Mouse (Mus musculus) heart, embryonic 14.5 days (tissue): ENCODE data around the gene Frk. TPM values are rescaled to one million over a fixed set of nuclear protein-coding genes. Genes with fewer than 3 reads are reported as not detected.
"Not testable (repeated sequence)": the region's sequence is repeated elsewhere in the genome, so short reads cannot be mapped to it uniquely, and the experiment has no call there.

Source experiments
- ATAC-seq: fragments of 200-750 bp; cut with Nextera tagmentation; 2 replicates; pipeline ENCODE4 v1.8.0; 2017; ENCODE audit warnings: low read depth, moderate TSS enrichment; ENCODE audit not compliant: insufficient number of reproducible peaks, insufficient read depth, low FRiP score
- H3K27ac ChIP-seq, 2 experiments: fragments of 200-500 bp in 1 of 2; fragments of 300-500 bp in 1 of 2; sonication (generic) in 1 of 2; replicated peaks in 1 of 2; 2 replicates each; pipeline ENCODE4 v1.5.1; 2012 to 2014; ENCODE audit warnings: low read depth in 2 of 2, low read length in 2 of 2, control low read depth in 1 of 2, mild to moderate bottlenecking in 1 of 2, mixed read lengths in 1 of 2; ENCODE audit not compliant: control insufficient read depth in 1 of 2, insufficient read depth in 1 of 2
- H3K27me3 ChIP-seq: fragments of 300-500 bp; sonication (generic); 2 replicates; pipeline ENCODE4 v1.6.1; 2014; ENCODE audit warnings: mild to moderate bottlenecking, low read length, control low read depth; ENCODE audit not compliant: control insufficient read depth, insufficient read depth
- H3K36me3 ChIP-seq: fragments of 300-500 bp; sonication (generic); 2 replicates; pipeline ENCODE4 v1.6.1; 2014; ENCODE audit warnings: mild to moderate bottlenecking, control low read depth, low read length, mixed read lengths; ENCODE audit not compliant: control insufficient read depth, insufficient read depth
- H3K4me1 ChIP-seq, 2 experiments: fragments of 200-500 bp in 1 of 2; fragments of 300-500 bp in 1 of 2; sonication (generic) in 1 of 2; 2 replicates each; pipeline ENCODE4 v1.6.1; 2012 to 2014; ENCODE audit warnings: low read length in 2 of 2, control low read depth in 1 of 2, mixed read lengths in 1 of 2; ENCODE audit not compliant: control insufficient read depth in 2 of 2, insufficient read depth in 2 of 2
- H3K4me2 ChIP-seq: fragments of 300-500 bp; sonication (generic); 2 replicates; pipeline ENCODE4 v1.6.1; 2014; ENCODE audit warnings: mild to moderate bottlenecking, low read length
- H3K4me3 ChIP-seq, 2 experiments: fragments of 200-500 bp in 1 of 2; fragments of 300-500 bp in 1 of 2; sonication (generic) in 1 of 2; 2 replicates each; pipeline ENCODE4 v1.5.1; 2012 to 2014; ENCODE audit warnings: low read length in 2 of 2, mild to moderate bottlenecking in 2 of 2, control low read depth in 1 of 2, low read depth in 1 of 2, moderate library complexity in 1 of 2; ENCODE audit not compliant: control insufficient read depth in 1 of 2, insufficient read depth in 1 of 2
- H3K9ac ChIP-seq: fragments of 300-500 bp; sonication (generic); 2 replicates; pipeline ENCODE4 v1.6.1; 2014; ENCODE audit warnings: mild to moderate bottlenecking, low read length
- H3K9me3 ChIP-seq: fragments of 300-500 bp; sonication (generic); 2 replicates; pipeline ENCODE4 v1.6.1; 2016; ENCODE audit warnings: low read length, control low read depth; ENCODE audit not compliant: control insufficient read depth
- WGBS: fragments of 180-500 bp; shearing (Covaris S2); extraction: QIAGEN DNeasy Blood & Tissue Kit; methylation state at CpG from one replicate; pipeline ENCODE4 v1.1.7; 2014; 5-methylcytosine and 5-hydroxymethylcytosine counted together
- polyA plus RNA-seq: library from polyadenylated mRNA; unstranded; fragments of >200 nt; fragmentation: Nextera tagmentation; extraction: Ambion mirVana; gene quantifications from 2 replicates; pipeline ENCODE4 v1.2.1, GENCODE M21; 2014

Frk gene
- polyA plus RNA-seq, 1 experiment from 2014 or later = 5.3 TPM

GRCm38 (mm10) chr10:34617216-34617615 lies 134.0 kb downstream of the Frk start:
- no peaks in the 10 kb centered on the region for H3K9me3 ChIP-seq
- no peak overlapping the region for H3K4me3 ChIP-seq
- H3K27ac ChIP-seq = no peak overlapping the region
- no peak overlapping the region for H3K9ac ChIP-seq
- no peak overlapping the region for H3K4me2 ChIP-seq
- 55% methylated on average over 2 of the region's 2 CpGs for WGBS
- H3K36me3 ChIP-seq = no peaks in the 10 kb centered on the region
- no peaks in the 10 kb centered on the region for H3K27me3 ChIP-seq
- ATAC-seq = no peak
- no peaks in the 10 kb centered on the region for H3K4me1 ChIP-seq

- Histone ChIP-seq H3K9ac (no peak overlapping the region), H3K27me3 (no peaks in the 10 kb centered on the region), H3K4me1 (no peaks in the 10 kb centered on the region), H3K4me3 (no peak overlapping the region), H3K36me3 (no peaks in the 10 kb centered on the region), H3K4me2 (no peak overlapping the region), H3K9me3 (no peaks in the 10 kb centered on the region), H3K27ac (no peak overlapping the region)
- no peak for ATAC-seq
- WGBS = 47% methylated on average over 3 of the region's 3 CpGs
Measured at GRCm38 (mm10) chr10:34618490-34618889, 135.3 kb downstream of the Frk start.

- WGBS = 69% methylated on average over 8 of the region's 8 CpGs
- not testable (repeated sequence) for H3K9ac ChIP-seq, H3K27ac ChIP-seq, H3K36me3 ChIP-seq, H3K27me3 ChIP-seq, H3K4me1 ChIP-seq, H3K4me2 ChIP-seq, H3K9me3 ChIP-seq, H3K4me3 ChIP-seq, ATAC-seq
Measured at GRCm38 (mm10) chr10:34620540-34620939, 137.3 kb downstream of the Frk start.

- no peak for ATAC-seq
- no peaks in the 10 kb centered on the region for H3K9me3 ChIP-seq
- H3K4me1 ChIP-seq = no peaks in the 10 kb centered on the region
- H3K4me3 ChIP-seq = no peak overlapping the region
- H3K36me3 ChIP-seq = no peaks in the 10 kb centered on the region
- no peak overlapping the region for H3K9ac ChIP-seq
- no peak overlapping the region for H3K27ac ChIP-seq
- no peaks in the 10 kb centered on the region for H3K27me3 ChIP-seq
- WGBS = 56% methylated on average over 1 of the region's 1 CpGs
- no peak overlapping the region for H3K4me2 ChIP-seq
Measured at GRCm38 (mm10) chr10:34638245-34638644, 155.0 kb downstream of the Frk start.

Other genes starting within 250 kb of the Frk start
- gene Tspyl1, start 201.2 kb upstream of the Frk start, polyA plus RNA-seq = 67.1 and 70.7 TPM in 2 replicates
- 10.0 and 11.9 TPM in 2 replicates for gene Tspyl4, start 186.0 kb upstream of the Frk start, polyA plus RNA-seq
- 0.26 and 0.38 TPM in 2 replicates for gene Col10a1, start 93.4 kb upstream of the Frk start, polyA plus RNA-seq
- gene Nt5dc1, start 64.8 kb upstream of the Frk start, polyA plus RNA-seq = 6.8 and 8.0 TPM in 2 replicates